Mouse (Mus musculus): ENCODE measurements around the gene 9430097D07Rik.

- no peak for TF ChIP-seq EP300 (IDR thresholded peaks at IDR 0.05; ENCODE audit: low read depth)
- TF ChIP-seq CTCF (IDR thresholded peaks at IDR 0.05; ENCODE audit: low read depth), result no peak
These were observed 24.2 kb downstream of the 9430097D07Rik start for GRCm38 (mm10) chr2:32551236-32551635.

Data from liver, embryonic 14.5 days (tissue).